Mouse (Mus musculus): ENCODE results near the gene Cntnap2. TPM values are rescaled to one million over a fixed set of nuclear protein-coding genes. Genes with fewer than 3 reads are reported as not detected.
"Not testable (repeated sequence)": the region's sequence is repeated elsewhere in the genome, so short reads cannot be mapped to it uniquely, and the experiment has no call there.

The Cntnap2 gene
- polyA plus RNA-seq, 1 experiment from 2014 or later: 1.7 TPM

- H3K27me3 ChIP-seq (replicated peaks; ENCODE audit: control insufficient read depth, insufficient read depth, low read length): no peaks in the 10 kb centered on the region
- no peaks in the 10 kb centered on the region for H3K36me3 ChIP-seq (ENCODE audit: control insufficient read depth, insufficient read depth, low read length)
- H3K9ac ChIP-seq (ENCODE audit: low read depth, low read length): no peak overlapping the region
- ATAC-seq: no peak
- no peaks in the 10 kb centered on the region for H3K4me1 ChIP-seq (ENCODE audit: control insufficient read depth, insufficient read depth, low read length)
- H3K9me3 ChIP-seq (ENCODE audit: control insufficient read depth, low read length): no peaks in the 10 kb centered on the region
- no peak overlapping the region for H3K4me2 ChIP-seq (ENCODE audit: low read depth, low read length)
- WGBS: 79% methylated on average over 2 of the region's 2 CpGs
- no peak overlapping the region for H3K27ac ChIP-seq (ENCODE audit: low read length)
- H3K4me3 ChIP-seq (ENCODE audit: low read length): no peak overlapping the region
Observed at GRCm38 (mm10) chr6:46450917-46451638, 1391.9 kb downstream of the Cntnap2 start.

- H3K9me3 ChIP-seq (ENCODE audit: control insufficient read depth, low read length): no peaks in the 10 kb centered on the region
- H3K9ac ChIP-seq (ENCODE audit: low read depth, low read length): no peak overlapping the region
- H3K27me3 ChIP-seq (replicated peaks; ENCODE audit: control insufficient read depth, insufficient read depth, low read length): no peaks in the 10 kb centered on the region
- ATAC-seq: no peak
- H3K4me1 ChIP-seq (ENCODE audit: control insufficient read depth, insufficient read depth, low read length): no peaks in the 10 kb centered on the region
- H3K27ac ChIP-seq (ENCODE audit: low read length): no peak overlapping the region
- H3K4me3 ChIP-seq (ENCODE audit: low read length): no peak overlapping the region
- H3K36me3 ChIP-seq (ENCODE audit: control insufficient read depth, insufficient read depth, low read length): no peaks in the 10 kb centered on the region
- 65% methylated on average over 4 of the region's 4 CpGs for WGBS
- H3K4me2 ChIP-seq (ENCODE audit: low read depth, low read length): no peak overlapping the region
Observed at GRCm38 (mm10) chr6:46472683-46473082, 1413.5 kb downstream of the Cntnap2 start.

- no peak overlapping the region for H3K4me2 ChIP-seq (ENCODE audit: low read depth, low read length)
- H3K9me3 ChIP-seq (ENCODE audit: control insufficient read depth, low read length): no peaks in the 10 kb centered on the region
- 74% methylated on average over 3 of the region's 3 CpGs for WGBS
- H3K9ac ChIP-seq (ENCODE audit: low read depth, low read length): no peak overlapping the region
- no peaks in the 10 kb centered on the region for H3K27me3 ChIP-seq (replicated peaks; ENCODE audit: control insufficient read depth, insufficient read depth, low read length)
- H3K4me3 ChIP-seq (ENCODE audit: low read length): no peak overlapping the region
- no peak for ATAC-seq
- no peak overlapping the region for H3K27ac ChIP-seq (ENCODE audit: low read length)
- no peaks in the 10 kb centered on the region for H3K36me3 ChIP-seq (ENCODE audit: control insufficient read depth, insufficient read depth, low read length)
- H3K4me1 ChIP-seq (ENCODE audit: control insufficient read depth, insufficient read depth, low read length): no peaks in the 10 kb centered on the region
Observed at GRCm38 (mm10) chr6:46484392-46484791, 1425.2 kb downstream of the Cntnap2 start.

- H3K27me3 ChIP-seq (replicated peaks; ENCODE audit: control insufficient read depth, insufficient read depth, low read length): no peaks in the 10 kb centered on the region
- no peak overlapping the region for H3K9ac ChIP-seq (ENCODE audit: low read depth, low read length)
- no peak overlapping the region for H3K27ac ChIP-seq (ENCODE audit: low read length)
- 70% methylated on average over 1 of the region's 1 CpGs for WGBS
- H3K9me3 ChIP-seq (ENCODE audit: control insufficient read depth, low read length): no peaks in the 10 kb centered on the region
- no peak overlapping the region for H3K4me3 ChIP-seq (ENCODE audit: low read length)
- no peak overlapping the region for H3K4me2 ChIP-seq (ENCODE audit: low read depth, low read length)
- no peak for ATAC-seq
- no peaks in the 10 kb centered on the region for H3K4me1 ChIP-seq (ENCODE audit: control insufficient read depth, insufficient read depth, low read length)
- no peaks in the 10 kb centered on the region for H3K36me3 ChIP-seq (ENCODE audit: control insufficient read depth, insufficient read depth, low read length)
Observed at GRCm38 (mm10) chr6:46502786-46503185, 1443.6 kb downstream of the Cntnap2 start.

- Histone ChIP-seq H3K4me3 (ENCODE audit: low read length) (no peak overlapping the region), H3K27ac (ENCODE audit: low read length) (no peak overlapping the region), H3K36me3 (ENCODE audit: control insufficient read depth, insufficient read depth, low read length) (no peaks in the 10 kb centered on the region), H3K4me1 (ENCODE audit: control insufficient read depth, insufficient read depth, low read length) (no peaks in the 10 kb centered on the region), H3K4me2 (ENCODE audit: low read depth, low read length) (no peak overlapping the region), H3K9me3 (ENCODE audit: control insufficient read depth, low read length) (no peaks in the 10 kb centered on the region), H3K9ac (ENCODE audit: low read depth, low read length) (no peak overlapping the region), H3K27me3 (replicated peaks; ENCODE audit: control insufficient read depth, insufficient read depth, low read length) (no peaks in the 10 kb centered on the region)
- ATAC-seq: no peak
- WGBS: 77% methylated on average over 1 of the region's 1 CpGs
Observed at GRCm38 (mm10) chr6:46512841-46513240, 1453.7 kb downstream of the Cntnap2 start.

GRCm38 (mm10) chr6:46537586-46537985 is 1478.4 kb downstream of the Cntnap2 start:
- not testable (repeated sequence) for H3K4me3 ChIP-seq (ENCODE audit: low read length); H3K9ac ChIP-seq (ENCODE audit: low read depth, low read length); H3K4me2 ChIP-seq (ENCODE audit: low read depth, low read length); ATAC-seq; H3K27me3 ChIP-seq (replicated peaks; ENCODE audit: control insufficient read depth, insufficient read depth, low read length); H3K27ac ChIP-seq (ENCODE audit: low read length); H3K9me3 ChIP-seq (ENCODE audit: control insufficient read depth, low read length); H3K36me3 ChIP-seq (ENCODE audit: control insufficient read depth, insufficient read depth, low read length); H3K4me1 ChIP-seq (ENCODE audit: control insufficient read depth, insufficient read depth, low read length)
- 87% methylated on average over 2 of the region's 2 CpGs for WGBS

- Histone ChIP-seq H3K36me3 (ENCODE audit: control insufficient read depth, insufficient read depth, low read length) (no peaks in the 10 kb centered on the region), H3K27ac (ENCODE audit: low read length) (no peak overlapping the region), H3K9me3 (ENCODE audit: control insufficient read depth, low read length) (no peaks in the 10 kb centered on the region), H3K4me3 (ENCODE audit: low read length) (no peak overlapping the region), H3K4me1 (ENCODE audit: control insufficient read depth, insufficient read depth, low read length) (no peaks in the 10 kb centered on the region), H3K27me3 (replicated peaks; ENCODE audit: control insufficient read depth, insufficient read depth, low read length) (no peaks in the 10 kb centered on the region), H3K9ac (ENCODE audit: low read depth, low read length) (no peak overlapping the region), H3K4me2 (ENCODE audit: low read depth, low read length) (no peak overlapping the region)
- 78% methylated on average over 2 of the region's 2 CpGs for WGBS
- ATAC-seq: no peak
Observed at GRCm38 (mm10) chr6:46563470-46563869, 1504.3 kb downstream of the Cntnap2 start.

- Histone ChIP-seq H3K4me1 (ENCODE audit: control insufficient read depth, insufficient read depth, low read length) (no peaks in the 10 kb centered on the region), H3K9ac (ENCODE audit: low read depth, low read length) (no peak overlapping the region), H3K36me3 (ENCODE audit: control insufficient read depth, insufficient read depth, low read length) (no peaks in the 10 kb centered on the region), H3K4me2 (ENCODE audit: low read depth, low read length) (no peak overlapping the region), H3K27me3 (replicated peaks; ENCODE audit: control insufficient read depth, insufficient read depth, low read length) (no peaks in the 10 kb centered on the region), H3K27ac (ENCODE audit: low read length) (no peak overlapping the region), H3K9me3 (ENCODE audit: control insufficient read depth, low read length) (no peaks in the 10 kb centered on the region), H3K4me3 (ENCODE audit: low read length) (no peak overlapping the region)
- 60% methylated on average over 3 of the region's 3 CpGs for WGBS
- ATAC-seq: no peak
Observed at GRCm38 (mm10) chr6:46575055-46575454, 1515.9 kb downstream of the Cntnap2 start.

GRCm38 (mm10) chr6:46612365-46612764 is 1553.2 kb downstream of the Cntnap2 start:
- H3K9ac ChIP-seq (ENCODE audit: low read depth, low read length): no peak overlapping the region
- no peaks in the 10 kb centered on the region for H3K36me3 ChIP-seq (ENCODE audit: control insufficient read depth, insufficient read depth, low read length)
- H3K4me1 ChIP-seq (ENCODE audit: control insufficient read depth, insufficient read depth, low read length): no peaks in the 10 kb centered on the region
- no peaks in the 10 kb centered on the region for H3K27me3 ChIP-seq (replicated peaks; ENCODE audit: control insufficient read depth, insufficient read depth, low read length)
- H3K4me3 ChIP-seq (ENCODE audit: low read length): no peak overlapping the region
- no peak for ATAC-seq
- H3K4me2 ChIP-seq (ENCODE audit: low read depth, low read length): no peak overlapping the region
- H3K27ac ChIP-seq (ENCODE audit: low read length): no peak overlapping the region
- H3K9me3 ChIP-seq (ENCODE audit: control insufficient read depth, low read length): no peaks in the 10 kb centered on the region

- no peak overlapping the region for H3K27ac ChIP-seq (ENCODE audit: low read length)
- no peaks in the 10 kb centered on the region for H3K27me3 ChIP-seq (replicated peaks; ENCODE audit: control insufficient read depth, insufficient read depth, low read length)
- no peaks in the 10 kb centered on the region for H3K36me3 ChIP-seq (ENCODE audit: control insufficient read depth, insufficient read depth, low read length)
- H3K4me3 ChIP-seq (ENCODE audit: low read length): no peak overlapping the region
- H3K4me1 ChIP-seq (ENCODE audit: control insufficient read depth, insufficient read depth, low read length): no peaks in the 10 kb centered on the region
- no peak for ATAC-seq
- no peaks in the 10 kb centered on the region for H3K9me3 ChIP-seq (ENCODE audit: control insufficient read depth, low read length)
- 76% methylated on average over 3 of the region's 3 CpGs for WGBS
- H3K9ac ChIP-seq (ENCODE audit: low read depth, low read length): no peak overlapping the region
- no peak overlapping the region for H3K4me2 ChIP-seq (ENCODE audit: low read depth, low read length)
Observed at GRCm38 (mm10) chr6:46612872-46613271, 1553.7 kb downstream of the Cntnap2 start.

All from intestine, embryonic 16.5 days (tissue).